Mouse (Mus musculus) forebrain, embryonic 14.5 days (tissue): ENCODE results near the gene Tmem138. TPM values are rescaled to one million over a fixed set of nuclear protein-coding genes. Genes with fewer than 3 reads are reported as not detected.
A peak's percentile ranks its signal among the peaks of the same experiment; 100 is the strongest.
"Not testable (repeated sequence)": the region's sequence is repeated elsewhere in the genome, so short reads cannot be mapped to it uniquely, and the experiment has no call there.

ENCODE experiments used
- ATAC-seq: fragments of 200-750 bp; cut with Nextera tagmentation; 2 replicates; pipeline ENCODE4 v1.8.0; 2017; ENCODE audit warnings: mild to moderate bottlenecking, moderate library complexity
- DNase-seq: peaks from one replicate; pipeline ENCODE4 v3.0.0-alpha.2; 2015; ENCODE audit warnings: low spot score
- H3K27ac ChIP-seq: fragments of 300-500 bp; sonication (generic); 2 replicates; pipeline ENCODE4 v1.5.1; 2014; ENCODE audit warnings: low read depth, mild to moderate bottlenecking, control low read depth, low read length, moderate library complexity
- H3K27me3 ChIP-seq: fragments of 300-500 bp; sonication (generic); replicated peaks from 2 replicates; pipeline ENCODE4 v1.6.1; 2014; ENCODE audit warnings: low read length, control low read depth, mixed read lengths; ENCODE audit not compliant: control insufficient read depth, insufficient read depth
- H3K36me3 ChIP-seq: fragments of 300-500 bp; sonication (generic); 2 replicates; pipeline ENCODE4 v1.6.1; 2014; ENCODE audit warnings: low read length, control low read depth; ENCODE audit not compliant: control insufficient read depth, insufficient read depth
- H3K4me1 ChIP-seq: fragments of 300-500 bp; sonication (generic); 2 replicates; pipeline ENCODE4 v1.6.1; 2014; ENCODE audit warnings: antibody characterized with exemption, low read length, control low read depth; ENCODE audit not compliant: control insufficient read depth, insufficient read depth
- H3K4me2 ChIP-seq: fragments of 300-500 bp; sonication (generic); 2 replicates; pipeline ENCODE4 v1.6.1; 2014; ENCODE audit warnings: mild to moderate bottlenecking, control low read depth, low read length
- H3K4me3 ChIP-seq: fragments of 300-500 bp; sonication (generic); 2 replicates; pipeline ENCODE4 v1.5.1; 2014; ENCODE audit warnings: low read depth, low read length, control low read depth
- H3K9ac ChIP-seq: fragments of 300-500 bp; sonication (generic); 2 replicates; pipeline ENCODE4 v1.6.1; 2014; ENCODE audit warnings: mild to moderate bottlenecking, low read length, control low read depth, moderate library complexity
- H3K9me3 ChIP-seq: fragments of 300-500 bp; sonication (generic); replicated peaks from 2 replicates; pipeline ENCODE4 v1.6.1; 2016; ENCODE audit warnings: low read length, control low read depth, mixed read lengths; ENCODE audit not compliant: control insufficient read depth
- WGBS: fragments of 180-500 bp; shearing (Covaris S2); extraction: QIAGEN DNeasy Blood & Tissue Kit; methylation state at CpG from one replicate; pipeline ENCODE4 v1.1.7; 2014; 5-methylcytosine and 5-hydroxymethylcytosine counted together
- polyA plus RNA-seq: library from polyadenylated mRNA; unstranded; fragments of >200 nt; fragmentation: Nextera tagmentation; extraction: Ambion mirVana; gene quantifications from 2 replicates; pipeline ENCODE4 v1.2.1, GENCODE M21; 2014

Tmem138 gene
- polyA plus RNA-seq, 1 experiment from 2014 or later = 49.9 TPM

- ATAC-seq (no peak), DNase-seq (peak; percentile 42)
- H3K27me3 ChIP-seq = no peaks in the 10 kb centered on the region
- no peak overlapping the region for H3K9ac ChIP-seq
- H3K36me3 ChIP-seq = no peaks in the 10 kb centered on the region
- H3K9me3 ChIP-seq = no peaks in the 10 kb centered on the region
- peaks cover 4% of the 10 kb centered on the region; the same call in 1 of the 2 replicates for H3K4me1 ChIP-seq
- no peak overlapping the region for H3K4me2 ChIP-seq
- H3K4me3 ChIP-seq = no peak overlapping the region
- no peak overlapping the region for H3K27ac ChIP-seq
- WGBS = 33% methylated on average over 5 of the region's 5 CpGs
Measured at GRCm38 (mm10) chr19:10560108-10560507, 17.1 kb downstream of the Tmem138 start.

GRCm38 (mm10) chr19:10557837-10558375 lies 19.3 kb downstream of the Tmem138 start:
- DNase-seq, H3K4me2 ChIP-seq, H3K9ac ChIP-seq, H3K9me3 ChIP-seq, H3K36me3 ChIP-seq, H3K4me3 ChIP-seq, H3K27ac ChIP-seq, H3K27me3 ChIP-seq, H3K4me1 ChIP-seq, ATAC-seq: not testable (repeated sequence)
- WGBS = 76% methylated on average over 4 of the region's 4 CpGs

- 47% methylated on average over 2 of the region's 2 CpGs for WGBS
- H3K4me1 ChIP-seq = peaks cover 9% of the 10 kb centered on the region
- H3K9me3 ChIP-seq = no peaks in the 10 kb centered on the region
- H3K4me3 ChIP-seq = no peak overlapping the region
- ATAC-seq (no peak), DNase-seq (no peak)
- H3K9ac ChIP-seq = no peak overlapping the region
- H3K4me2 ChIP-seq = no peak overlapping the region
- H3K27me3 ChIP-seq = no peaks in the 10 kb centered on the region
- peaks cover 3% of the 10 kb centered on the region; the same call in 1 of the 2 replicates for H3K36me3 ChIP-seq
- no peak overlapping the region for H3K27ac ChIP-seq
Measured at GRCm38 (mm10) chr19:10557430-10557829, 19.7 kb downstream of the Tmem138 start.

- ATAC-seq (no peak), DNase-seq (no peak)
- H3K4me2 ChIP-seq = no peak overlapping the region
- H3K9me3 ChIP-seq = no peaks in the 10 kb centered on the region
- no peaks in the 10 kb centered on the region for H3K27me3 ChIP-seq
- H3K27ac ChIP-seq = no peak overlapping the region
- peaks cover 9% of the 10 kb centered on the region for H3K4me1 ChIP-seq
- peaks cover 7% of the 10 kb centered on the region for H3K36me3 ChIP-seq
- no peak overlapping the region for H3K9ac ChIP-seq
- WGBS = 60% methylated on average over 2 of the region's 2 CpGs
- H3K4me3 ChIP-seq = no peak overlapping the region
Measured at GRCm38 (mm10) chr19:10557001-10557400, 20.2 kb downstream of the Tmem138 start.

- H3K27ac ChIP-seq = peak within 1 kb of the TSS; percentile 76; the same call in 1 of the 2 replicates
Measured at GRCm38 (mm10) chr19:10555624-10556510, 21.3 kb downstream of the Tmem138 start, which contains the start of gene Tmem216. TSS of gene Tmem216 (minus strand) at chr19:10556238.

GRCm38 (mm10) chr19:10539454-10539853 lies 37.7 kb downstream of the Tmem138 start:
- Histone ChIP-seq H3K4me2 (no peak overlapping the region), H3K4me3 (no peak overlapping the region), H3K4me1 (no peaks in the 10 kb centered on the region), H3K9me3 (no peaks in the 10 kb centered on the region), H3K36me3 (peaks cover 84% of the 10 kb centered on the region), H3K27me3 (no peaks in the 10 kb centered on the region), H3K27ac (no peak overlapping the region), H3K9ac (no peak overlapping the region)
- 97% methylated on average over 5 of the region's 5 CpGs for WGBS
- DNase-seq (no peak), ATAC-seq (no peak)

More at GRCm38 (mm10) chr19:10555624-10556510, 21.3 kb downstream of the Tmem138 start, which contains the start of gene Tmem216:
- ATAC-seq = peak; percentile 99
- DNase-seq = peak; percentile 91
- Histone ChIP-seq H3K27me3 (no peaks in the 10 kb centered on the region), H3K4me3 (peak within 1 kb of the TSS; percentile 58), H3K4me1 (peaks cover 9% of the 10 kb centered on the region), H3K36me3 (peaks cover 18% of the 10 kb centered on the region), H3K9me3 (no peaks in the 10 kb centered on the region), H3K4me2 (peak within 1 kb of the TSS; percentile 82), H3K9ac (peak within 1 kb of the TSS; percentile 80)
- under 1% methylated on average over 43 of the region's 43 CpGs for WGBS

GRCm38 (mm10) chr19:10530082-10530481 lies 47.1 kb downstream of the Tmem138 start:
- no peak overlapping the region for H3K9ac ChIP-seq
- no peak overlapping the region for H3K27ac ChIP-seq
- ATAC-seq = no peak
- H3K4me1 ChIP-seq = peaks cover 13% of the 10 kb centered on the region
- no peak overlapping the region for H3K4me2 ChIP-seq
- no peaks in the 10 kb centered on the region for H3K27me3 ChIP-seq
- no peak overlapping the region for H3K4me3 ChIP-seq
- H3K9me3 ChIP-seq = no peaks in the 10 kb centered on the region
- peaks cover 61% of the 10 kb centered on the region for H3K36me3 ChIP-seq
- WGBS = 94% methylated on average over 1 of the region's 1 CpGs
- no peak for DNase-seq

GRCm38 (mm10) chr19:10525910-10526309 lies 51.3 kb downstream of the Tmem138 start, which contains the start of gene Sdhaf2:
TSS of gene Sdhaf2 (minus strand) at chr19:10526142.
- H3K4me3 ChIP-seq = peak within 1 kb of the TSS; percentile 98
- H3K4me2 ChIP-seq = peak within 1 kb of the TSS; percentile 78
- H3K27ac ChIP-seq = peak within 1 kb of the TSS; percentile 94
- DNase-seq (peak; percentile 85), ATAC-seq (peak; percentile 13)
- H3K4me1 ChIP-seq = peaks cover 18% of the 10 kb centered on the region
- WGBS = 0% methylated on average over 11 of the region's 11 CpGs
- no peaks in the 10 kb centered on the region for H3K9me3 ChIP-seq
- no peaks in the 10 kb centered on the region for H3K27me3 ChIP-seq
- peak within 1 kb of the TSS; percentile 99 for H3K9ac ChIP-seq
- H3K36me3 ChIP-seq = peaks cover 26% of the 10 kb centered on the region
